Mouse (Mus musculus) yolk sac, embryonic 10.5 days (tissue): ENCODE measurements around the gene Pecr.

Source experiments
- DNase-seq: peaks from one replicate; pipeline ENCODE4 v3.0.0-alpha.2; 2017; ENCODE audit warnings: low spot score

Pecr gene

GRCm38 (mm10) chr1:72283992-72284485 lies at the start of gene Pecr, which contains the start of gene Tmem169:
Pecr (minus strand) TSS chr1:72284314.
Tmem169 (plus strand) TSS chr1:72284369.
- DNase-seq, result peak; percentile 97

DNA sequence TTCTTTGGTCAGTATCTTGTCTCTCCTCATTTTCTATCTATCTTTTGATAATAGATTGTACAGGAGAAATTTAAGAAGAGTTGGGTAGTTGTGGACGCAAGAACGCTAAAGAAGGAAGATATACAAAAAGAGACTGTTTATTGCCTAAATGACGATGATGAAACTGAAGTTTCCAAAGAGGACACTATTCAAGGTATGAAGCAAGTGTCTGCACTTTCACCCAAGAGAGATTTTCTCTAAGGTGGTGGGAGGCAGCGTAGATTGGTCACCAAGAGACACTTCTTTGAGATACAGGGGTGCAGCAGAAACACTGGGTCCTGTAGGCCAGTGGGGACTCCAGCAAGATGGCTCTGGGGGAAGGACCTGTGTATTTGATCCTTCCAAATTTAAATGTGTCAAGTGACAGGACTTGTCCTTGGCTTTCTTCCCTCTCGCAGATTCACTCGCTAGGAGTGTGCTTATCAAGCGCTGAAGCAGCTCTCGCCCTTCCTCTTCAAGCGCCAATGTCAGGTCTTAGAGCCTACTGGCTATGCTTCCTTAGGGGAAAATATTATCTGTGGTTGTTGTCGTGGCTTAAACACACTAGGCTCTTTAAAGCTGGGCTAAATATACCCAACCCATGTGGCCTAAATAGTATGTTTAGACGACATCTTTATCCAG lies 42.2 kb upstream of the Pecr start:
- no peak for DNase-seq

DNA sequence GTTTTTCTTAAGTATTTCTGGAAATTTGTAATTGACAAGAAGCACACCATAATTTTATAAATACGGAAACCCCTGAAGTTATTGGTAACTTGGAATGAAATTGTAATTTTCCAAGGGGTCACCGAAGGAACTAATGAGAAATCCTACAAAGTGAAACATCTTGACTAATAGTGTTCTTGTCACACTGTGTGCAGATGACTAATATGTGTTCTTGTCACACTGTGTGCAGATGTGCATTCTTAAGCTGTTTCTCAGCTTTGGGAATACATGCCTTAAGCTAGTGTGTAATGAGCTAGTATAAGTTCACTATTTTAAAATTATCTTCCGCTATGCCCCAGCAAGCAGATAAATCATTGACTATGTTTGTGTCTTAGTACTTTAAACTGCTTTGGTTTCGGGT lies 39.1 kb upstream of the Pecr start:
- no peak for DNase-seq

- DNase-seq, result no peak
These were observed 36.6 kb upstream of the Pecr start for GRCm38 (mm10) chr1:72320759-72321158.

GRCm38 (mm10) chr1:72316901-72317300 lies 32.8 kb upstream of the Pecr start:
- DNase-seq, result no peak

- no peak for DNase-seq
These were observed 32.3 kb upstream of the Pecr start for GRCm38 (mm10) chr1:72316409-72316808.

DNA sequence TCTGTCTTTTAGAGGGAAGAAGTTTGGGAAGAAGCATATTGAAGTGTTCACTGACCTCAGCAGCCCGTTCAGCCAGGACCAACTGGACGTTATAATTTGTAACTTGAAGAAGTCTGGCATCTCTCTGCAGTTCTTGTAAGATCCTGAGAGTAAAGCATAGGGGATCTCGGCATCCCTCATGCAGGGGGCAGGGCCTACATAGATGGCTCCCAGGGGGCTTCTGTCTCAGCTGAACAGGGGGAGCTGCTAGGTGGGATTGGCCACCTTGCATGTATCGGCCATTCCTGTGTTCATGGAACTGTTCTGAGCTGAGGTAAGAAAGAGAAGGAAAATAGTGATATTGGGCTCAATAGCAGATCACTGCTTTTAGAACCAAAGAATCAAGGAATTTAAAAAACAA lies 31.3 kb upstream of the Pecr start:
- DNase-seq, result no peak

- no peak for DNase-seq
These were observed 29.4 kb upstream of the Pecr start for GRCm38 (mm10) chr1:72313399-72314039.

- DNase-seq, result no peak
These were observed 28.7 kb upstream of the Pecr start for GRCm38 (mm10) chr1:72312701-72313398.

- DNase-seq, result no peak
These were observed 25.8 kb upstream of the Pecr start for GRCm38 (mm10) chr1:72309744-72310424.

GRCm38 (mm10) chr1:72308919-72309318 lies 24.8 kb upstream of the Pecr start:
- no peak for DNase-seq

DNA sequence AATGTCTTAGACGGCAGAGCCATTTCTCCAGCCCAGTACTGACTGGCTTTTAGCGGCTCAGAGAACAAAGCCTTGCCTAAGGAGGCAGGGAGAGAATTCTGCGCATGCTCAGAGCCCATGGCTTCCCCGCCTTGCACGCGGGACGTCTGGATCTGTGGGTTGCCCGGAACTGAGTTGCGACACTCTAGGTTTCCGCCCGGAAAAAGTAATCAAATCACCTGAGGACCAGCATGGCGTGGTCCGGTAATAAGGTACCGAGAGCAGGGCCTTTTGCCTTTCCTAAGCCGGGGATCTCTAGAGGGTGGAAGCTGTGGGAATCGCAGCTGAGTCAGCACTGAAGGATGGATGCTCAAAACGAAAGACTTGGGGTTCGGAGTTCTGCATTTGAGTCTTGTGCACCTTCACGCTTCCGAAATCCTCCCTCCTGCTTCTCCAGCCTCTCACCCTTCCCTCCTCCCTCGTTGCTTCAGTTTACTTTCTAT lies 23.2 kb upstream of the Pecr start, which contains the start of gene Xrcc5:
Gene Xrcc5, plus strand, starts transcription at position 105 of the 482 bp plus-strand sequence.
- peak; percentile 93 for DNase-seq

DNA sequence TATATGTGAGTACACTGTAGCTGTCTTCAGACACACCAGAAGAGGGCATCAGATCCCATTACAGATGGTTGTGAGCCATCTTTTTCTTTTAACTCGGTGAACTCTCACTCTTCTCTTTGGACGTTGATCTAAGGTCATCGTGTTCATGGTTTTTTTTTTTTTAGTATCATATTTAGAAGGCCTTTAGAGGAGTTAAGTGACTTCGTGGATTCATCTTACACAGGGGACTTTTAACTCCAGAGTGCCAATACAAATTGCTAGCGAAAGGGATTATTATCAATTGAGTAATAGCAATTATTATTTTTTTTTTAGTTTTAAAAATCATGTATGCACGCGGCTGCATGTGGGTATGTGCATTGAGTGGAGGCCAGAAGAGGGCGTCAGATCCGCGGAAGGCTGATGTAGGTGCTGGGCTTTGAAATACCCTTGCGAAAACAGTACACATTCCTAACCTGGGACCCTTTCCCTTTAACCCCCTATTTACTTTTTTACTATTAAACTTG lies 22.6 kb upstream of the Pecr start:
- DNase-seq, result no peak

GRCm38 (mm10) chr1:72306241-72306640 lies 22.1 kb upstream of the Pecr start:
- DNase-seq, result no peak

DNA sequence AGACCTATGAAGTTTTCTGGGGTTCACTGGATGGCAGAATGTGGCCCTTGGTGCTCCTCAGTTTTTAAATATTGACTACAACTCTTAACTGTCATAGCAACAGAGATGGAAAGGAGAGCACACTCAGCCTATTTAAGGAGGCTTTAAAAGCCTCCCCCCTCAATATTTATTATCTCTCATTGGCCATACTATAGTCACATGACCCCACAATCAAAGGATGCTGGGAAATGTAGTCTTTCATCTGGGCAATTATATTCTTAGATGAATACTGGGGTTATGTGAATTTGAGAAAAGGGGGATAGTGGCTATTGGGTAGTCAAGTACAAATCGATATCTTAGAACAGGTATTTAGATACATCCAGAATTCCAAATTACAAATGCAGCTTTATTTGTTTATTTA lies 17.7 kb upstream of the Pecr start:
- DNase-seq, result no peak

GRCm38 (mm10) chr1:72295746-72296145 lies 11.6 kb upstream of the Pecr start:
- no peak for DNase-seq

DNA sequence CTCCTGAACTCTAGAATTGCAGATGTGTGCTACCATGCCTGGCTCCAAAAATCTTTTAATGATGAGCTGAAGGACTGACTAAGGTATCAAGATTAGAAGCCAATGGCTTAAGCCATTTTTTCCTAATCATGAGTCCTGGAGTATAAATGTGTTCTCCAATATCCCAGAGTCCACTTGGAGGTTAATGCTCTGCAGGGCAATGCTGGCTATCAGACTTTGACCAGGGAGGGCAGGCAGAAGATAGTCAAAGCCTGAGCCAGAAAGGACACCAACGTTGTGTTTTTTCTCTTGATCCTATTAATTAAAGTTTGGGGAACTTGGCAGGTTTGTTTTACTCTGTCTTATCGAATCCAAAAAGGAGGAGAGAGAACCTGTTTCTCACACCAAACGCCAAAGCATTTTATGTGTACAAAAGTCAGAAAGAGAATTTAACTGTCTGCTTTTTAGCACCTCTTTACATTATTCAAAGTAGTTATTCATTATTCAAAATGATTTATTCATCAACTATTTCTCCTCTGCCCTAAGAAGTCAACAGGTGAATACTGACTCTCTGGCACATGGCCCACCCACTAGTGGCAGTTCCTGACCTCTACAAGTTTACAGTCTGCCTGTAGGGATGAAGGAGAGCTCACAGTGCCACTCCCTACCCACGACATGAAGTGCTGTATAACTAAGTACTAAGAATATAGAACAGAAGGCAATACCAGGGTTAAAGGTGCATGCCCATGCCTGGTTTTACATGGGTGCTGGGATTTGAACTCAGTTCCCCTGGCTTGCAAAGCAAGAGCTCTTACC lies 10.0 kb upstream of the Pecr start:
- DNase-seq, result peak; percentile 40

DNA sequence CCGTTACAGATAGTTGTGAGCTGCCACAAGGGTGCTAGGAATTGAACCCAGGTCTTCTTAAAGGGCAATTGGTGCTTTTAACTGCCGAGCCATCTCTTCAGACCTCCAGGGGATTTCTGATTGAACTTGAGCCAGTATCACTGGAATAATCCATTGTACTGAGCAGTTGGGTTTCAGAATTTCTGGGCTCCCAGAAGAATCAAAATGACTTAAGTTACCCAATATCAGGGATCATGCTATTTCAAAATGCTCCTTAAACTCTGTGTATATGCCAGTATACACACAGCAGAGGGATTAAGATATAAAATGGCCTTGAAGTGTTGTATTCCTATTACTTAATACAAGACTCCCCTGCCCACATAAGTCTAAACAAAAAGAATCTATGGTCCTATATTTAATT lies 7.8 kb upstream of the Pecr start:
- no peak for DNase-seq

GRCm38 (mm10) chr1:72291421-72291820 lies 7.3 kb upstream of the Pecr start:
- no peak for DNase-seq

- DNase-seq, result no peak
These were observed 6.8 kb upstream of the Pecr start for GRCm38 (mm10) chr1:72290896-72291295.

- DNase-seq, result peak; percentile 69
These were observed 4.5 kb upstream of the Pecr start for GRCm38 (mm10) chr1:72288527-72289150.
